Mouse (Mus musculus) embryonic facial prominence, embryonic 12.5 days (tissue): ENCODE measurements around the gene Dpp8. TPM values are rescaled to one million over a fixed set of nuclear protein-coding genes. Genes with fewer than 3 reads are reported as not detected.

Experiments used
- ATAC-seq: fragments of 200-750 bp; cut with Nextera tagmentation; 2 replicates; pipeline ENCODE4 v1.8.0; 2017; ENCODE audit not compliant: insufficient number of reproducible peaks, insufficient read depth, low FRiP score, low TSS enrichment
- H3K27ac ChIP-seq: fragments of 300-500 bp; sonication (generic); 2 replicates; pipeline ENCODE4 v1.5.1; 2016; ENCODE audit warnings: mild to moderate bottlenecking
- H3K27me3 ChIP-seq: fragments of 300-500 bp; sonication (generic); 2 replicates; pipeline ENCODE4 v1.6.1; 2016; ENCODE audit warnings: mild to moderate bottlenecking, moderate library complexity
- H3K36me3 ChIP-seq: fragments of 300-500 bp; sonication (generic); 2 replicates; pipeline ENCODE4 v1.6.1; 2016; ENCODE audit warnings: mild to moderate bottlenecking
- H3K4me1 ChIP-seq: fragments of 300-500 bp; sonication (generic); 2 replicates; pipeline ENCODE4 v1.6.1; 2016
- H3K4me2 ChIP-seq: fragments of 300-500 bp; sonication (generic); replicated peaks from 2 replicates; pipeline ENCODE4 v1.6.1; 2016; ENCODE audit warnings: mild to moderate bottlenecking, moderate library complexity
- H3K4me3 ChIP-seq: fragments of 300-500 bp; sonication (generic); 2 replicates; pipeline ENCODE4 v1.5.1; 2016; ENCODE audit warnings: mild to moderate bottlenecking
- H3K9ac ChIP-seq: fragments of 300-500 bp; sonication (generic); 2 replicates; pipeline ENCODE4 v1.6.1; 2016; ENCODE audit warnings: mild to moderate bottlenecking, moderate library complexity
- H3K9me3 ChIP-seq: fragments of 300-500 bp; sonication (generic); 2 replicates; pipeline ENCODE4 v1.6.1; 2016; ENCODE audit warnings: mild to moderate bottlenecking, moderate library complexity
- WGBS: fragments of 180-500 bp; shearing (Covaris S2); methylation state at CpG from one replicate; pipeline ENCODE4 v1.1.7; 2016; 5-methylcytosine and 5-hydroxymethylcytosine counted together
- polyA plus RNA-seq: library from polyadenylated mRNA; unstranded; fragments of >200 nt; fragmentation: Nextera tagmentation; extraction: Ambion mirVana; gene quantifications from 2 replicates; pipeline ENCODE4 v1.2.1, GENCODE M21; 2016

Dpp8 gene
- polyA plus RNA-seq, 1 experiment from 2014 or later: 48.2 TPM

DNA sequence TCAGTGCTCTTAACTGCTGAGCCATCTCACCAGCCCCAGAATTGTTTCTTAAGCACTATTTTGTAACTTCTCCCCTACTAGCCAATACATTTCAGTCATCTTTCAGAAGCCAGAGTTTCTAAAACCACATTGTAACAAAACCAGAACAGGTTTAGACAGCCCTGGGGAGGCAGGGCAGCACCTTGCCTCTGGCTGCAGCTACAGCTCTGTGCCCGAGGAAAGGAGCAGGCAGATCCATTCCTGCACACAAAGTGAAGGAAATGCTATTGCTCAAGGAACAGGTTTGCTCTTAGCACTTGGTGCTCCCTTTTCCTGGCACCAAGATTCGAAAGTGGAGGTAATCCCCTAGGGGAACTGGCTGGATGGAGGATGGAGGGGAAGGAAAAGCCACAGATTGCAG lies 85.3 kb downstream of the Dpp8 start:
- Histone ChIP-seq H3K36me3 (peaks cover 25% of the 10 kb centered on the region), H3K9ac (no peak overlapping the region), H3K27ac (no peak overlapping the region), H3K4me2 (no peak overlapping the region), H3K4me1 (no peaks in the 10 kb centered on the region; the same call in 1 of the 2 replicates), H3K27me3 (peaks cover 6% of the 10 kb centered on the region; the same call in 1 of the 2 replicates), H3K9me3 (no peaks in the 10 kb centered on the region), H3K4me3 (no peak overlapping the region)
- WGBS: 60% methylated on average over 2 of the region's 2 CpGs
- ATAC-seq: no peak

DNA sequence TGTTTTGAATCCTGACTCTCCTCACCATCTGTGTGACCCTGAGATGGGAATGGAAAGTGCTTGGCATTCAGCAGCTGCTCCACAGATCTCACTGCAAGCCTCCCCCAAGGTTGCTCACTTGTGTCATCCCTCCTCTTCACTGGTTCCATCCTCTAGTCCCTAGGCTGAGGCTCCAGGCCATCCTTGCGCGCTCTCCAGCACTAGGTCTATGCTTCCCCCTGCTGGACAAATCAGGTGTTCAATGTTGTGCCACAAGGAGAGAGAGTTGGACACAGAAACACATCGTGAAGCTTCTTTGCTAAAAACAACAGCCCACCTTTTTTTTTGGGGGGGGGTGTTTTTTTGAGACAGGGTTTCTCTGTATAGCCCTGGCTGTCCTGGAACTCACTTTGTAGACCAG lies 88.7 kb downstream of the Dpp8 start:
- Histone ChIP-seq H3K27me3 (peaks cover 18% of the 10 kb centered on the region), H3K4me1 (peaks cover 6% of the 10 kb centered on the region), H3K9ac (no peak overlapping the region), H3K4me2 (no peak overlapping the region), H3K36me3 (peaks cover 28% of the 10 kb centered on the region), H3K9me3 (no peaks in the 10 kb centered on the region), H3K27ac (no peak overlapping the region), H3K4me3 (no peak overlapping the region)
- 2% methylated on average over 3 of the region's 3 CpGs for WGBS
- no peak for ATAC-seq

DNA sequence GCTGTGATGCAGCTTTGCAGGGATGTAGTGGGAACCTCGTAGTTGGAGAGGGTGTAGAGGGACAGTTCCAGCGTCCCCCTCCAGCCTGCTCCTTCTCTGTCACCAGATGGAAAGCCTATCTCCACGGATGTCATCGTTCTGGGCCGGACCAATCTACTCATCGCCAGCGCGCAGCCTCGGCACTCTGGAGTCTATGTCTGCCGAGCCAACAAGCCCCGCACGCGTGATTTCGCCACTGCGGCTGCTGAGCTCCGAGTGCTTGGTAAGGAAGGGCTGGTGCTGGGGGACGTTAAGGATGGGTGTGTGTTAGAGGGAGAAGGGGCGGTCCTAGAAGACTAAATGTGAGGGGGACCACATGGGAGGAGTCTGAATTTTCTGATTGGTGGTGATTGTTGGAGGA lies 90.3 kb downstream of the Dpp8 start:
- H3K9me3 ChIP-seq: no peaks in the 10 kb centered on the region
- H3K4me1 ChIP-seq: peaks cover 6% of the 10 kb centered on the region
- ATAC-seq: no peak
- WGBS: 13% methylated on average over 18 of the region's 18 CpGs
- no peak overlapping the region for H3K27ac ChIP-seq
- no peak overlapping the region for H3K4me3 ChIP-seq
- no peak overlapping the region for H3K9ac ChIP-seq
- peaks cover 18% of the 10 kb centered on the region for H3K27me3 ChIP-seq
- peaks cover 30% of the 10 kb centered on the region for H3K36me3 ChIP-seq
- peak overlapping the region; percentile 20 for H3K4me2 ChIP-seq

DNA sequence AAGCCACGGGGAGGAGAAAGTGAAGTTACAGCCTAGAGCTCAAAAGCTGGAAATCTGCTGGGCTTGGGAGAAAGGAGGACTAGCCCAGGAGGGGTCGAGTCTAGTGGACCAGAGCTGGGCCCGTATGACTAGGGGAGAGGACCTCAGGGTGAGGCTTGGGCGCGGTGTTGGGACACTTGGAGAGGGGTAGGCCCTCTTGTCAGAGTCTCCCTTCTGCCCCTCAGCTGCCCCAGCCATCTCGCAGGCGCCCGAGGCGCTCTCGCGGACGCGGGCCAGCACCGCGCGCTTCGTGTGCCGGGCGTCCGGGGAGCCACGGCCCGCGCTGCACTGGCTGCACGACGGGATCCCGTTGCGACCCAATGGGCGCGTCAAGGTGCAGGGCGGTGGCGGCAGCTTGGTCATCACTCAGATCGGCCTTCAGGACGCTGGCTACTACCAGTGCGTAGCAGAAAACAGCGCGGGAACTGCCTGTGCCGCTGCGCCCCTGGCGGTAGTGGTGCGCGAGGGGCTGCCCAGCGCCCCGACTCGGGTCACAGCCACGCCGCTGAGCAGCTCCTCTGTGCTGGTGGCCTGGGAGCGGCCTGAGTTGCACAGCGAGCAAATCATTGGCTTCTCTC lies 91.4 kb downstream of the Dpp8 start:
- ATAC-seq: peak; percentile 57; the same call in 1 of the 2 replicates
- 4% methylated on average over 47 of the region's 48 CpGs for WGBS
- no peak overlapping the region for H3K27ac ChIP-seq

DNA sequence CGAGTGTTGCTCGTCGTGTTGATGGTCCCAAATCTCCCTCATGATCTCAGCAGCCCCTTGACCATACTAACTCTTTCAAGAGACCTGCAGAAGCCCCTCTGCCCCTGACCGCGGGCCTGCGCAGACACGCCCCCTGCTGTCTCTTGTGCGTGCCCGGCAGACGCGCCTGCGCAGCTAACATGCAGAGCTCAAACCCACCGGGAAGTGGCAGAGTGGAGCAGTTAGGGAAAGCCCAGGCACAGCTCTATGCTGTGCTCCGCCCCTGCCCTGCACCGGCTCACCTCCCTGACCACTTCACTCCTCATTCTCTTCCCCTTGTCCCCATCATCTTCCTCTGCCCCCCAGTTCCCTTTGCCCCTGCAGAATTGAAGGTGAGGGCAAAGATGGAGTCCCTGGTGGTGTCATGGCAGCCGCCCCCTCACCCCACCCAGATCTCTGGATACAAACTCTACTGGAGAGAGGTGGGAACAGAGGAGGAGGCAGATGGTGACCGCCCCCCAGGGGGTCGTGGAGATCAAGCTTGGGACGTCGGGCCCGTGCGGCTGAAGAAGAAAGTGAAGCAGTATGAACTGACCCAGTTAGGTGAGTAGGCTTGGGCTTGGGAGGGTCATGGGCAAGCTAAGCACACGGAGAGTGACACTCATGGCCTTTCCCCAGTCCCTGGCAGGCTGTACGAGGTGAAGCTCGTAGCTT lies 96.1 kb downstream of the Dpp8 start:
- H3K36me3 ChIP-seq: peaks cover 34% of the 10 kb centered on the region
- H3K27me3 ChIP-seq: peaks cover 9% of the 10 kb centered on the region
- ATAC-seq: no peak
- 12% methylated on average over 25 of the region's 25 CpGs for WGBS
- H3K9ac ChIP-seq: no peak overlapping the region
- no peaks in the 10 kb centered on the region for H3K9me3 ChIP-seq
- no peak overlapping the region for H3K4me3 ChIP-seq
- H3K4me2 ChIP-seq: peak overlapping the region; percentile 38
- H3K27ac ChIP-seq: no peak overlapping the region
- peaks cover 11% of the 10 kb centered on the region; the same call in 1 of the 2 replicates for H3K4me1 ChIP-seq

More for the DNA sequence above, 91.4 kb downstream of the Dpp8 start:
- Histone ChIP-seq H3K4me2 (peak overlapping the region; percentile 83), H3K36me3 (peaks cover 26% of the 10 kb centered on the region), H3K9ac (peak overlapping the region; percentile 69), H3K9me3 (no peaks in the 10 kb centered on the region), H3K4me3 (peak overlapping the region; percentile 40), H3K4me1 (peaks cover 11% of the 10 kb centered on the region), H3K27me3 (peaks cover 21% of the 10 kb centered on the region)

DNA sequence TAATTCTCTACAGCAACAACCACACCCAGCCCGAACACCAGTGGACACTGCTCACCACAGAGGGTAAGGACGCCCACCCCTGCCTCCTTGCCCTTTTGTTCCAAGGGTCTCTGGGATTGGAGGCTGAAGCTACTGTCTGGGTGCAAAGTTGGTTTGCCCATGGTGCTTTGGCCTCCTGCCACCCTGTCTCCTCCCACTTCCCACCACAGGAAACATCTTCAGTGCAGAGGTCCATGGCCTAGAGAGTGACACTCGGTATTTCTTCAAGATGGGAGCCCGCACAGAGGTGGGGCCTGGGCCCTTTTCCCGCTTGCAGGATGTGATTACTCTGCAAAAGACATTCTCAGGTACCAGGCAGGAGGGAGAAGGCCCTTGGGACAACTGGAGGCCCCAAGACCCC lies 99.5 kb downstream of the Dpp8 start:
- WGBS: 83% methylated on average over 5 of the region's 5 CpGs
- peaks cover 5% of the 10 kb centered on the region; the same call in 1 of the 2 replicates for H3K4me1 ChIP-seq
- no peak overlapping the region for H3K4me3 ChIP-seq
- no peaks in the 10 kb centered on the region for H3K9me3 ChIP-seq
- no peak overlapping the region for H3K4me2 ChIP-seq
- peaks cover 29% of the 10 kb centered on the region for H3K36me3 ChIP-seq
- H3K27ac ChIP-seq: no peak overlapping the region
- no peak for ATAC-seq
- H3K9ac ChIP-seq: no peak overlapping the region
- 0 out of 2 replicates have a peak, but pooled peaks cover 2% of the 10 kb centered on the region for H3K27me3 ChIP-seq

Other genes with a start within 250 kb of the Dpp8 start
- gene Dennd4a, start 221.1 kb upstream of the Dpp8 start, polyA plus RNA-seq: 10.0 and 10.8 TPM in 2 replicates
- gene Slc24a1, start 80.8 kb upstream of the Dpp8 start, polyA plus RNA-seq: 0.04 and 0.05 TPM in 2 replicates
- 56.4 and 60.6 TPM in 2 replicates for gene Ints14, start 71.5 kb upstream of the Dpp8 start, polyA plus RNA-seq
- gene Hacd3, start 10.7 kb upstream of the Dpp8 start, polyA plus RNA-seq: 108 TPM in 2 replicates
- gene Igdcc4, start 69.1 kb downstream of the Dpp8 start, polyA plus RNA-seq: 25.0 and 25.4 TPM in 2 replicates
- gene Igdcc3, start 108.8 kb downstream of the Dpp8 start, polyA plus RNA-seq: 7.5 and 9.3 TPM in 2 replicates
- 7.1 and 7.2 TPM in 2 replicates for gene Parp16, start 162.9 kb downstream of the Dpp8 start, polyA plus RNA-seq
- gene Cilp, start 232.8 kb downstream of the Dpp8 start, polyA plus RNA-seq: 0.95 and 0.99 TPM in 2 replicates